10 mouse cellular contexts compared by ENCODE assay signal in genomic region chr5:149369373-149370035, GRCm38 (mm10). TPM values are rescaled to one million over a fixed set of nuclear protein-coding genes. Genes with fewer than 3 reads are reported as not detected.
DNase-seq lines count a peak whose midpoint lies in the region; ATAC-seq and TF ChIP-seq lines count a peak whose summit lies in the region.
"Had no signal": no experiment of that assay in that cellular context is flagged by ENCODE, and none has a peak within 500 bp of the region (broad histone marks: within the 10 kb centered on the region; RNA-seq: fewer than 3 reads in every experiment).

No protein-coding gene starts in this region.

- H3K9ac ChIP-seq in heart, embryonic 11.5 days (ENCODE audit: low read depth, low read length), result no peak overlapping the region
- no peak overlapping the region; the same call in 1 of the 2 replicates for H3K9ac ChIP-seq in embryonic facial prominence, embryonic 12.5 days
- H3K9ac ChIP-seq in heart, postnatal 0 days (replicated peaks; ENCODE audit: low read depth, low read length), result no peak overlapping the region
- H3K9ac ChIP-seq in limb, embryonic 14.5 days (ENCODE audit: low read depth, low read length, severe bottlenecking), result no peak overlapping the region
- no peak overlapping the region for H3K9ac ChIP-seq in liver, embryonic 11.5 days (ENCODE audit: low read depth, low read length)

- TF ChIP-seq POLR2A in limb, embryonic 14.5 days (IDR thresholded peaks at IDR 0.05; ENCODE audit: borderline replicate concordance, extremely low read depth, insufficient read depth, insufficient read length), result no peak

- no peaks in the 10 kb centered on the region for H3K9me3 ChIP-seq in heart, embryonic 11.5 days (replicated peaks; ENCODE audit: control insufficient read depth, low read length)
- no peaks in the 10 kb centered on the region for H3K9me3 ChIP-seq in embryonic facial prominence, embryonic 12.5 days
- no peaks in the 10 kb centered on the region for H3K9me3 ChIP-seq in heart, postnatal 0 days (replicated peaks; ENCODE audit: control insufficient read depth, low read length)
- H3K9me3 ChIP-seq in limb, embryonic 14.5 days (ENCODE audit: control insufficient read depth, low read length), result no peaks in the 10 kb centered on the region
- no peaks in the 10 kb centered on the region; the same call in 1 of the 2 replicates for H3K9me3 ChIP-seq in liver, embryonic 11.5 days (ENCODE audit: control insufficient read depth, low read length)

- no peak for DNase-seq in heart, postnatal 25 days (ENCODE audit: low spot score)
- DNase-seq in heart, postnatal 0 days (ENCODE audit: low spot score), result no peak
- DNase-seq in limb, embryonic 14.5 days (ENCODE audit: low spot score), result peak; percentile 63
- no peak for DNase-seq in liver, embryonic 11.5 days (ENCODE audit: low spot score)
- no peak for DNase-seq in embryo, embryonic 10 days (ENCODE audit: low spot score)
- DNase-seq: kidney, postnatal 25 days; midbrain, embryonic 14.5 days had no signal

- 50% methylated on average over 21 of the region's 21 CpGs for WGBS in heart, embryonic 11.5 days (ENCODE audit: insufficient replicate concordance)
- WGBS in embryonic facial prominence, embryonic 12.5 days, result 59% methylated on average over 21 of the region's 21 CpGs
- WGBS in heart, postnatal 0 days, result 50% methylated on average over 21 of the region's 21 CpGs
- WGBS in limb, embryonic 14.5 days, result 58% methylated on average over 21 of the region's 21 CpGs
- 66% methylated on average over 21 of the region's 21 CpGs for WGBS in liver, embryonic 11.5 days

- intact Hi-C loops in heart, postnatal 25 days (cut with DNase I), result no loop called here

- H3K27me3 ChIP-seq in heart, embryonic 11.5 days (ENCODE audit: control insufficient read depth, insufficient read depth, low read length), result no peaks in the 10 kb centered on the region
- H3K27me3 ChIP-seq in embryonic facial prominence, embryonic 12.5 days, result no peaks in the 10 kb centered on the region
- no peaks in the 10 kb centered on the region for H3K27me3 ChIP-seq in heart, postnatal 0 days (ENCODE audit: control insufficient read depth, insufficient read depth, low read length)
- no peaks in the 10 kb centered on the region for H3K27me3 ChIP-seq in limb, embryonic 14.5 days (ENCODE audit: control insufficient read depth, insufficient read depth, low read length)
- H3K27me3 ChIP-seq in liver, embryonic 11.5 days (replicated peaks; ENCODE audit: control insufficient read depth, insufficient read depth, low read length), result no peaks in the 10 kb centered on the region

- H3K27ac ChIP-seq in heart, embryonic 11.5 days (ENCODE audit: low read depth, low read length), result no peak overlapping the region
- peak overlapping the region; percentile 48 for H3K27ac ChIP-seq in embryonic facial prominence, embryonic 12.5 days
- H3K27ac ChIP-seq in heart, postnatal 0 days (ENCODE audit: low read depth), result peak overlapping the region; percentile 43; the same call in 1 of the 2 replicates
- peak overlapping the region; percentile 58 for H3K27ac ChIP-seq in limb, embryonic 14.5 days (replicated peaks; ENCODE audit: low read depth, low read length)
- no peak overlapping the region for H3K27ac ChIP-seq in liver, embryonic 11.5 days (ENCODE audit: low read depth, low read length)

- H3K4me1 ChIP-seq in heart, embryonic 11.5 days (ENCODE audit: control insufficient read depth, insufficient read depth, low read length), result peaks cover 39% of the 10 kb centered on the region
- peaks cover 36% of the 10 kb centered on the region for H3K4me1 ChIP-seq in embryonic facial prominence, embryonic 12.5 days
- H3K4me1 ChIP-seq in heart, postnatal 0 days (ENCODE audit: control insufficient read depth, insufficient read depth), result peaks cover 23% of the 10 kb centered on the region
- peaks cover 21% of the 10 kb centered on the region for H3K4me1 ChIP-seq in limb, embryonic 14.5 days (ENCODE audit: control insufficient read depth, insufficient read depth, low read length)
- peaks cover 3% of the 10 kb centered on the region; the same call in 1 of the 2 replicates for H3K4me1 ChIP-seq in liver, embryonic 11.5 days (replicated peaks; ENCODE audit: control insufficient read depth, insufficient read depth, low read length)

- ATAC-seq in heart, embryonic 11.5 days (replicated peaks; ENCODE audit: insufficient number of reproducible peaks, low FRiP score, low TSS enrichment), result no peak
- no peak for ATAC-seq in embryonic facial prominence, embryonic 12.5 days (ENCODE audit: insufficient number of reproducible peaks, insufficient read depth, low FRiP score, low TSS enrichment)
- ATAC-seq in heart, postnatal 0 days (ENCODE audit: insufficient read depth, low read depth), result no peak
- ATAC-seq in limb, embryonic 14.5 days (ENCODE audit: low FRiP score, low read depth), result peak; percentile 69
- no peak for ATAC-seq in granulocyte monocyte progenitor cell, adult 5-6 weeks (replicated peaks; ENCODE audit: poor library complexity, severe bottlenecking)
- no peak for ATAC-seq in liver, embryonic 11.5 days (replicated peaks; ENCODE audit: low FRiP score)

- no peak for TF ChIP-seq CTCF in heart, postnatal 0 days (IDR thresholded peaks at IDR 0.05; ENCODE audit: low read depth)

- H3K36me3 ChIP-seq in heart, embryonic 11.5 days (ENCODE audit: control insufficient read depth, insufficient read depth, low read length), result no peaks in the 10 kb centered on the region
- no peaks in the 10 kb centered on the region for H3K36me3 ChIP-seq in embryonic facial prominence, embryonic 12.5 days
- no peaks in the 10 kb centered on the region for H3K36me3 ChIP-seq in heart, postnatal 0 days (replicated peaks; ENCODE audit: control insufficient read depth, insufficient read depth, low read length)
- no peaks in the 10 kb centered on the region for H3K36me3 ChIP-seq in limb, embryonic 14.5 days (ENCODE audit: control insufficient read depth, insufficient read depth, low read length)
- no peaks in the 10 kb centered on the region for H3K36me3 ChIP-seq in liver, embryonic 11.5 days (ENCODE audit: control insufficient read depth, insufficient read depth, low read length)

- TF ChIP-seq EP300 in heart, postnatal 0 days (IDR thresholded peaks at IDR 0.05; ENCODE audit: low read depth), result no peak

- H3K4me3 ChIP-seq in heart, embryonic 11.5 days (ENCODE audit: low read depth, low read length), result no peak overlapping the region
- H3K4me3 ChIP-seq in embryonic facial prominence, embryonic 12.5 days, result no peak overlapping the region
- no peak overlapping the region for H3K4me3 ChIP-seq in heart, postnatal 0 days (ENCODE audit: low read depth, low read length)
- no peak overlapping the region for H3K4me3 ChIP-seq in limb, embryonic 14.5 days (replicated peaks; ENCODE audit: low read length)
- H3K4me3 ChIP-seq in liver, embryonic 11.5 days (ENCODE audit: low read depth, low read length), result no peak overlapping the region

- H3K4me2 ChIP-seq in heart, embryonic 11.5 days, result peak overlapping the region; percentile 9; the same call in 1 of the 2 replicates
- peak overlapping the region; percentile 21 for H3K4me2 ChIP-seq in embryonic facial prominence, embryonic 12.5 days (replicated peaks)
- H3K4me2 ChIP-seq in heart, postnatal 0 days (ENCODE audit: low read depth, low read length), result no peak overlapping the region
- 0 out of 2 replicates have a peak overlapping the region, but pooled peaks have one; percentile 3 for H3K4me2 ChIP-seq in limb, embryonic 14.5 days (replicated peaks; ENCODE audit: low read depth, low read length, severe bottlenecking)
- no peak overlapping the region for H3K4me2 ChIP-seq in liver, embryonic 11.5 days

RNA-seq across cellular contexts. Expression of gene Medag, which starts 42.0 kb away (rescaled TPM):
- polyA plus RNA-seq in heart, embryonic 11.5 days (2014; fragmentation: Nextera tagmentation; extraction: Ambion mirVana), result 0.75 and 0.96 TPM in 2 replicates
- total RNA-seq in heart, postnatal 25 days (2021), result 10 to 100 TPM; 16.2 to 16.7 TPM
- polyA plus RNA-seq in embryonic facial prominence, embryonic 12.5 days (2016; fragmentation: Nextera tagmentation; extraction: Ambion mirVana), result 0.89 and 1.3 TPM in 2 replicates
- total RNA-seq in heart, postnatal 0 days (2014; rRNA removed; ENCODE audit: low replicate concordance), result 3.4 and 7.7 TPM in 2 replicates
- 1.7 and 2.0 TPM in 2 replicates for polyA plus RNA-seq in heart, postnatal 0 days (2015; fragmentation: Nextera tagmentation; extraction: Ambion mirVana)
- 3.5 and 3.8 TPM in 2 replicates for polyA plus RNA-seq in limb, embryonic 14.5 days (2012; rRNA removed)
- 2.6 and 3.1 TPM in 2 replicates for polyA plus RNA-seq in limb, embryonic 14.5 days (2014; fragmentation: Nextera tagmentation; extraction: Ambion mirVana)
- not detected in 2 replicates for total RNA-seq in granulocyte monocyte progenitor cell, adult 5-6 weeks (2014; fragmentation: Nextera tagmentation)
- total RNA-seq in granulocyte monocyte progenitor cell, adult 5-6 weeks (2017), result not detected in 2 replicates
- 0.75 and 1.2 TPM in 2 replicates for polyA plus RNA-seq in liver, embryonic 11.5 days (2014; fragmentation: Nextera tagmentation; extraction: Ambion mirVana)

Comparison
In these comparisons a context has a peak if more than half of its experiments do, and no peak if none do; other contexts are left out.
1. H3K27ac ChIP-seq: peak in embryonic facial prominence, embryonic 12.5 days (single experiment), heart, postnatal 0 days (single experiment) and limb, embryonic 14.5 days (single experiment); none in heart, embryonic 11.5 days (single experiment) and liver, embryonic 11.5 days (single experiment).
2. H3K4me2 ChIP-seq: peak in heart, embryonic 11.5 days (single experiment), embryonic facial prominence, embryonic 12.5 days (single experiment) and limb, embryonic 14.5 days (single experiment); none in heart, postnatal 0 days (single experiment) and liver, embryonic 11.5 days (single experiment).